Mouse (Mus musculus): ENCODE measurements around the gene Usp16. TPM values are rescaled to one million over a fixed set of nuclear protein-coding genes. Genes with fewer than 3 reads are reported as not detected.

Usp16 gene
- polyA plus RNA-seq (2014; fragmentation: Illumina TruSeq; extraction: RNeasy Lipid Tissue Mini Kit (QIAGEN cat#74804); ENCODE audit: low read depth, low replicate concordance): 418 TPM

DNA sequence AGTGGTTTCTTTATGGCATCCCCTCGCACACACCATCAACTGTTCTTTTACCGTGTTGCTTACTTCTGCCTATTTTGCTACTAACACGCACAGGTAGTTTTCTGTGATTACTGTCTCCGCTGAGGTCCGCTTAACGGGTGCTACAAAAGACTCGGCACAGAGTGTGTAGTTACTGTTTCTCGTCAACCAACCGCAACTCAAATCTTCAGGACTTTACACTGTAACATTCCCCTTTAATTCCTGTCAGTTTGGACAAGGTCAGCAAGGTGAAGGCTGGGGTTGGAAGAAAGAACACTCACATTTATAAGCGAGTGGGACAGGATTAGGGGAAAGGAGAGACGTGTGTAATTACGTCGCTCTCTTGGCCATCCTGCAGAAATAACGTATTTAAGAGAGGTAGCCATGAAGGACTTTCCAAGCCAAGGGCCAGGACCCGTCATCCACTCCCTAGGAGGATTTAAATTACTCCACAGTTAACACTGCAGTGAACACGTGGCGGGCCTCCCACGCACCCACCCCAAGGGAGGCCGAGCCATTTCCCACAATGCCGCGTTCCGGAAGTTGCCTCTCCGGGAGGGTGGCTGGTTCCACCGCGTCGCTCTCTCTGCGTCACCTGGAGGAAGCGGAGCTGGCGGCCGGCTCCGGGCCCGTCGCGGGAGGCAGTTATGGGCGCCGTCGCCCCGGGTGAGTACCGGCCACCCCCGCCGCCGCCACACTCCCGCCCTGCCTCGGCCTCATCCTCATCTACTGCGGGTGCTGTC is at the start of gene Usp16:
Gene Usp16 (plus strand): TSS at position 285 of the 761 bp plus-strand sequence.

GRCm38 (mm10) chr16:87432033-87432814 is 22.3 kb upstream of the Usp16 start, which contains the start of gene Ltn1:
Gene Ltn1, minus strand, starts transcription at chr16:87432612.

GRCm38 (mm10) chr16:87440184-87440686 is 14.3 kb upstream of the Usp16 start, which contains the start of gene Rwdd2b:
Gene Rwdd2b, minus strand, starts transcription at chr16:87440573.

GRCm38 (mm10) chr16:87495716-87496447 is 41.4 kb downstream of the Usp16 start, which contains the start of gene Cct8:
Gene Cct8, minus strand, starts transcription at chr16:87495873.

Other genes starting within 250 kb of the Usp16 start
- 10.1 TPM for gene N6amt1, start 100.5 kb upstream of the Usp16 start, polyA plus RNA-seq (2014; fragmentation: Illumina TruSeq; extraction: RNeasy Lipid Tissue Mini Kit (QIAGEN cat#74804); ENCODE audit: low read depth, low replicate concordance)
- gene Ltn1, start 22.1 kb upstream of the Usp16 start, polyA plus RNA-seq (2014; fragmentation: Illumina TruSeq; extraction: RNeasy Lipid Tissue Mini Kit (QIAGEN cat#74804); ENCODE audit: low read depth, low replicate concordance): 89.8 TPM
- gene Rwdd2b, start 14.1 kb upstream of the Usp16 start, polyA plus RNA-seq (2014; fragmentation: Illumina TruSeq; extraction: RNeasy Lipid Tissue Mini Kit (QIAGEN cat#74804); ENCODE audit: low read depth, low replicate concordance): 3.9 TPM
- 394 TPM for gene Cct8, start 41.2 kb downstream of the Usp16 start, polyA plus RNA-seq (2014; fragmentation: Illumina TruSeq; extraction: RNeasy Lipid Tissue Mini Kit (QIAGEN cat#74804); ENCODE audit: low read depth, low replicate concordance)
- gene Map3k7cl, start 98.6 kb downstream of the Usp16 start, polyA plus RNA-seq (2014; fragmentation: Illumina TruSeq; extraction: RNeasy Lipid Tissue Mini Kit (QIAGEN cat#74804); ENCODE audit: low read depth, low replicate concordance): 2.1 TPM
- gene Bach1, start 244.2 kb downstream of the Usp16 start, polyA plus RNA-seq (2014; fragmentation: Illumina TruSeq; extraction: RNeasy Lipid Tissue Mini Kit (QIAGEN cat#74804); ENCODE audit: low read depth, low replicate concordance): 3.0 TPM